Mouse (Mus musculus) urinary bladder, adult 2 months (tissue): ENCODE measurements around the gene Jarid2. TPM values are rescaled to one million over a fixed set of nuclear protein-coding genes. Genes with fewer than 3 reads are reported as not detected.

Experiments used
- DNase-seq: peaks from one replicate; pipeline ENCODE4 v3.0.0; 2022; ENCODE audit warnings: low spot score
- polyA plus RNA-seq: library from polyadenylated mRNA; depleted of rRNA; stranded (reverse); fragments of >200 nt; gene quantifications from 2 replicates; pipeline ENCODE4 v1.2.3, GENCODE M21; 2012

Gene Jarid2
- polyA plus RNA-seq, 1 experiment: 15.2 TPM

DNA sequence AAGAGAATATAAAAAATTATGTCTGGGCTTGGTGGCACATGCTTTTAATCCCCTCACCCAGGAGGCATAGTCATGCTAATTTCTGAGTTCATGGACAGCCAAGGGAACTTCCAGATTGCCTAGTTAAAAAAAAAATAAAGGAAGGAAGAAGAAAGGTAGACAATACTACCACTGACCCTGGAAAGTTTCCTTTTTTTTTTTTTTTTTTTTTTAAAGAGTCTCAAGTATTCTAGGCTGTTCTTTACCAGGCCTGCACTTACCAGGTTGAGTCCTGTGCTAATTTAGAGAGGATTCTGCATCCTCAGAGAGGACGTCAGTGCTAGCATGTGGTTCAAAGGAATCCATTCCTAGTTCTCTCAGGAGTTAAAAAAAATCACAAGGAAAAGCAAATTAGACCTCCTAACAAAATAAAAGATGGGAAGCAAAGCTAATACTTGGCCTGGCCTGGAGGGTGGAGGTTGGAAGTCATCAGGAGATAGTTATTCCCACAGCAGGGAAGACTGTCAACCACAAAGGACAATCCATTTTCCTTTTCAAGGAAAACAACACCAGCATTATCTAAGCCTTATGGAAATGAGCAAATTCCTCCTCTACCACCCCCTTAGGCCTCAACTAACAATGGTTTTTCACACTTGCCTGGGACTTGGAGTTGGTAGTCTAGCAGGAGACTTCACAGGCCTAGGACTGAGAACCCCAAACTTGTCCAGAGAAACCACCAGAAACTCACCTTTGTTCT is 961 bp upstream of the Jarid2 start:
- no peak for DNase-seq

DNA sequence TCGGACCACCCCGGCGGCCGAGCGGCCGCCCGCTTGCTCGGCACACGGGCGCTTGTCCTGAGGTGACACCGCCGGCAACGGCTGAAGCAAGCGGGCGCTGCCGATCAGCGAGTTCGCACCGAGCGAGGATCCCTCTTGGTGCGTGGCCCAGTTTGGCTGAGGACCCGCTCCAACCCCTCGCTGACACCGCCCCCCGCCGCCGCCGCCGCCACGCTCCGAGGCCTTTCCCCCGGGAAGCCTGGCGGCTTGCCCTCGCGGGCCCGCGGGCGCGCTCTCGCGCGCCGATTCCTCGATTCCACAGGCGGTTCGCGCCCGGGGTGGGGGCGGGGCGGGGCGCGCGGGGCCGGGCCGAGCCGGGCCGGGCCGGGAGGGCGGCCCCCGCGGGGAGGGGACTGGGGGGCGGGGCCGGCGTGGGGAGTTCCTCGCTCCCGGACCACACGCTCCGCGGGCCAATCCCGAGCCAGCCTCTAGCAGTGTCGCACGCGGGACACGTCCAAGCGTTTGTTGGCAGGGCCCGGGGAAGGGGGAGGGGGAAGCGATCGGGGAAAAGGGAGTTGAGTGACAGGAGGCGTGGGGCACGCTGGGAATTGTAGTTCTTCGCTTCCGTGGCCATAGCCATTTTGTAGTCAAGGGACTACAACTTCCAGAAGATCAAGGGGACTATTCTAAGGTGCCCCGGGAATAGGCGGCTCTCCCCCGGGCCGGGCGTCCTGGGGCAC is 1.0 kb downstream of the Jarid2 start:
- DNase-seq: peak; percentile 91

- DNase-seq: peak; percentile 91
These were observed 1.8 kb downstream of the Jarid2 start for GRCm38 (mm10) chr13:44730939-44731551.

GRCm38 (mm10) chr13:44731727-44732441 is 2.6 kb downstream of the Jarid2 start:
- DNase-seq: no peak

DNA sequence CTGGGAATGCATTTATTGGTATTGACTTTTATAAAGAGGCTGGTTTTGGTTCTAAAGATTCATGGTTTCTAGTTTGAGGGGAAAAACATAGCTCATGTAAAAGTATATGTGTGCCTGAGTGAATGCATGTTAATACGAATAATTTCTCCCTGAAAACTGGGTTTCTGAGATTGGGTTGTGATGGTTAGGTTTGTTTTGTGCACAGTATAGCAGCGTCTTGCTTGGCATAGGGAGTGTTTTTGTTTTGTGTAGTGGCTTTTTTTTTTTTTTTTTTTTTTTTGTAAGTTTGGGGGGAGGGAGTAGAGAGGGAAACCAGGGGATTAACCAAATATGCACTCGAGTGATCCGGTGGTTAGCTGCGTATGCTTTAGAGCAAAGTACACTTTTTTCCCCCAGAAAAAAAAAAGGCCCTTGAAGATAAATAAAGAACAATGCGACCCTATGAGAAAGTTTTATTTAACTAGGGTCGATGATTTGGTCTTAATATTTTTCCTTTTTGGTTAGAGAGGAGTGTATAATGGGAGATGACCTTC is 3.2 kb downstream of the Jarid2 start:
- no peak for DNase-seq

- DNase-seq: no peak
These were observed 3.7 kb downstream of the Jarid2 start for GRCm38 (mm10) chr13:44733036-44733372.

- peak; percentile 85 for DNase-seq
These were observed 4.3 kb downstream of the Jarid2 start for GRCm38 (mm10) chr13:44733373-44734111.

- no peak for DNase-seq
These were observed 5.2 kb downstream of the Jarid2 start for GRCm38 (mm10) chr13:44734441-44734840.

- no peak for DNase-seq
These were observed 5.9 kb downstream of the Jarid2 start for GRCm38 (mm10) chr13:44735088-44735690.

DNA sequence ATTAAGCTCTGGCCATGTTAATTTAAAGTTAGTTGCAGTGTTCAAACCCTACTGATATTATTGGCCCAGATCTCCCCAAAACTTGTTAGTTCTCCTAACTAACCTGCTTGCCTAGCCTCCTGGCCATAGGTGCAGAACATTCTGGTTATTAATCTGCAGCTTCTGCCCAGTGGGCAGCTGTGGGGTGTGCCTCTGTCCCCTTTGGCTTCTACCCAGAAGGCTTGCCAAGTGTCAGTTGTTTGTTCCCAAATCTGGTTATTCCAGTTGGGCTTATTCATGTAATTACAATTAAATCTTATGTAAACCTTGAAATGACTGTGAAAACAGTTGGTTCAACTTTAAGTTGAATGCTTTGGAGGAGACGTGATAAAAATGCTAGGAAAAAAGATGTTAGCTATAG is 8.0 kb downstream of the Jarid2 start:
- no peak for DNase-seq

DNA sequence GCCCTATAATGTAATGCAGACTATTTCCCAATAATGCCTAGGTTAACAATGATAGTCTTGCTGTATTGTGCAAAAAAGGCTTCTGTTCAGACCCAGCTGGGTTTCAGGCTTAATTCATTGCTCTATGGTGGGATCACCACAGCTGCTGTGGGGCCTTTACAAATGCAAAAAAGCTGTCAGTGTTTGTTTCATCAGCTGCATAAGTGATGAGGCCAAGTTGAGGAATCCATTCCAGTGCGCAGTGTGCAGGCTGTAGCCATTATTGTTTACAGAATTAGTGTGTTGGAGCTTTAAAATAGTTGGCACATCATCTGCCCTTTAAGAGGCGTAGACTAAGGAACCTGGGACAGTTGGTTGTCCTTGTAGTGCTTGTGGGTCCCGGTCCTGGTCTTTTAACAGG is 22.5 kb downstream of the Jarid2 start:
- no peak for DNase-seq

DNA sequence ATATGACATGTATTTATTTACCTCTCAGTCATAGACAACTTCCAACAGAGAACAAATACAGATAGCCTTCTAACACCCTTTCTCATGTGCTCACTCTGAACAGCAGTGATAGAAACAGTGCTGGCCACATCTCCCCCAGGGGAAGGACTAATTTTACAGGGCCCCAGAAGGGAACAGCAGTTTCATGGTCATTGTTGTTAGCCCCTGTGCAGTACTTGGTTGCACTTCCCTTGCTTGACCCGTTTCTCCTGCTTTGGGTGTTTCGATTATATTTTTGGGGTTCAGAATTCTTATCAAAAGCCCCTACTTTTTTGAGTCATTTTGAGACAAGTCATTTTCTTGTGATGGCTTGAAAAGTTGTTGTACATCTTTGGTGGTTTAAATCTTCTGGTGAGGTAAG is 23.9 kb downstream of the Jarid2 start:
- no peak for DNase-seq

DNA sequence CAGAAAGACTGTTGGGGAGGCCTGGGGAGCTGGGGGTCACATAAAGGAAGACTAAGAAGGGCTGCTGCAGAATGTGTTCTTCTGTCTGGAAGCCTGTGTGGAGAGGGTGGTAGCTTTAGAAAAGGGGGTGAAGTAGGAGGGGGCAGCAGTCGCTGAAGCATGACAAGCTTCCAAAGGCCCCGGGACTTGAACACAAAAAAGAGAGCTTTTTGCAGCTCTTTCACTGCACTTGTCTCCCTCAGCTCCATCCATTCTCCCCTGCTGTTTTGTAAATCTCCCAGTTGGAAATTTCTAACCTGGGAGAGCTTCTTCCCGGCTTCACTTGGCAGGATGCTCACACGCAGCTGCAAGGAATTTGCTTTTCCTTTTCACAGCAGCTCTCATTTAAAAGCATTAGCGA is 26.2 kb downstream of the Jarid2 start:
- no peak for DNase-seq

DNA sequence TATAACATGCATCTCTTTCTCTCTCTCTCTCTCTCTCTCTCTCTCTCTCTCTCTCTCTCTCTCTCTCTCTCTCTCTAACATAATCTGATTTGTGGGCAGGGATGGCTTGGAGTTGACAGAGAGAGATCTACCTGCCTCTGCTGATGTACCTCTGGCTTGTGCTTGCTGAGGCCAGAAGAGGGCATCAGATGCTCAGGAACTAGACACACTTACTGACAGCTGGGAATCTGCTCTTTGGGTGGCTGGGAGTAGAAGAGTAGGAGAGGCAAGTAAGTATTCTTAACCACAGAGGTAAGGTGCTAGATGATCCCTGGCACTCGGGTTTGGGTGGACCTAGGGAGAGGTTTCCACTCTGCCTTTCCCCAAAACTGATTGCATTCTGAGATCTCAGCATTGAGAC is 29.5 kb downstream of the Jarid2 start:
- DNase-seq: no peak

DNA sequence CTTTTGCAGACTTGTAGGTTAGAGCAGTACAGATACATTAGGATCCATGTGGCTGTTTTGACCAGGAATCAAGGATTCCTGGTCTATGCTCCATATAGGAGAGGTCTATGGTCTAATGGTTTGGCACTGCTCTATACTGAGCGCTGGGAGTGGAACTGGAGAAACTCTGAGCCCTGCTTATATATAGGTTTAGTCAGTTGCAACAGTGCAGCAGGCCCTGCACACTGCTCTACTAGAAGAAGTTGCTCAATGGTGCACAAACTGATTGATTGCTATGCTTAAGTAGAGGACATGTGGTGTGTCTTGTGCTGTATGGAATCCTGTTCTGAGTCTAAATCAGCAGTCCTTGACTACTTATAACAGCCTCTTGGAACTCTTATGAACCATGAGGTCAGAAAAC is 31.5 kb downstream of the Jarid2 start:
- no peak for DNase-seq

DNA sequence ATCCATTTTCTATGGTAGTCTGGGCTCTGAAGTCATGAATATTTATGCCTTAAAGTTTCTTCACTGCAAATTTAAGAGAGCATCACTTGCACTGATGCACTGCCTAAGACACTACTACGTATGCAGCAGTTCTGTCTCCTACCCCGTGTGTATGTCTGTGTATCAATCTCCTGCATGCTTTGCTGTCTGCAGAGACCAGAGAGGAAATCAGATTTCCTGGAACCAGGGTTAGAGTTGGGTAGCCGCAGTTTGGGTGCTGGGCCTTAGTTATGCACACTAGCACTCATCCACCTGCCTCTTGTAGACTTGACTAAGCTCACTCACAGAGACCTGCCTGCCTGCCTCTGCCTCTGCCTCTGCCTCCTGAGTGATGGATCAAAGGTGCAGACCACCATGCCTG is 33.8 kb downstream of the Jarid2 start:
- no peak for DNase-seq

- no peak for DNase-seq
These were observed 38.5 kb downstream of the Jarid2 start for GRCm38 (mm10) chr13:44767751-44768150.

- DNase-seq: no peak
These were observed 41.7 kb downstream of the Jarid2 start for GRCm38 (mm10) chr13:44770808-44771605.

DNA sequence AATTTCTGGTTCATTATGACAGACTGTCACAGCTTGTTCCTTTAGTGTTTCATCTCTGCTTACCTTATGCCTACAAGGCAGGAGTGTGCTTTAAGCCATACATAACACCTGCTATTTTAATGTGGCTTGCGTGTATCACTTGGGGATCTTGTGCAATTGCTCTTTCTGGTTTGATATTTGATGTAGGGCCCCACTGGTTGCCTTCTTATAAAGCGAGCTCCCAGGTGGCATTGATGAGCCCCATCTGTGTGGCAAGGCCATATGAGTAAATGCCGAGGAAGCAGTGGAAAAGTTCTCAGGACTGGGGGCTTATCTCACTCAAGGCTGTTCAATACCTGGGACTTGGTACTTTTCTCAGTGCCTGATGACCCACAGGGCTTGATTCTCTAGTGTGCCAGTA is 43.5 kb downstream of the Jarid2 start:
- DNase-seq: no peak

DNA sequence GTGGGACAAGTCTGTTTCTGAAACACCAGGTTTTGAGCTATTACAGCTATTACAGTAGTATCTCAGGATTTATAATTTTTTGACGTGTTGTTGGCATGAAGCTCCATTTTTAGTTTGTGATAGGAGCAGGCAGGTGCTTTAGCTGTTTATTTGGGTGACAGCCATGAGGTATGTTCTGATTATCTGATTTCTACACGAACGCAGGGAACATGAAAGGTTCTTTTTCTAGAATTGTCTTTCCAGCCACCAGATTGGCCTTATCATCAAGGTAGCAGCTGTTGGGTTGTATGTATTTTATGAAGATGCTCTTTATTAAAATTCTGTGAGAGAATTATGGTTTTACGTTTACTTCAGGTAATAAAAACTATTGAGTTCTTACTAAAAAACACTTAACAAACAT is 45.1 kb downstream of the Jarid2 start:
- no peak for DNase-seq
